Mouse (Mus musculus) G1E (cell line): ENCODE results near the gene Fshb. TPM values are rescaled to one million over a fixed set of nuclear protein-coding genes. Genes with fewer than 3 reads are reported as not detected.

Experiments used
- ATAC-seq: 2 replicates; pipeline ENCODE4 v1.8.0; 2016; ENCODE audit warnings: mild to moderate bottlenecking; ENCODE audit not compliant: insufficient number of reproducible peaks, poor library complexity, low FRiP score, severe bottlenecking; ENCODE audit errors: extremely low read depth
- DNase-seq: peaks from one replicate; pipeline ENCODE4 v3.0.0; 2012; ENCODE audit warnings: low spot score
- H3K27me3 ChIP-seq: 2 replicates; pipeline ENCODE4 v1.6.1; 2012; ENCODE audit warnings: mild to moderate bottlenecking, low read length, inconsistent platforms; ENCODE audit not compliant: insufficient read depth
- H3K36me3 ChIP-seq: replicated peaks from 2 replicates; pipeline ENCODE3; 2012; ENCODE audit warnings: mild to moderate bottlenecking, inconsistent platforms
- H3K4me1 ChIP-seq: 2 replicates; pipeline ENCODE4 v1.6.1; 2012; ENCODE audit warnings: low read depth, low read length, inconsistent platforms, mixed read lengths; ENCODE audit not compliant: insufficient read depth
- H3K4me3 ChIP-seq: 2 replicates; pipeline ENCODE4 v1.5.1; 2012; ENCODE audit warnings: low read depth, mild to moderate bottlenecking, inconsistent platforms, low read length, moderate library complexity, mixed read lengths
- H3K9me3 ChIP-seq: replicated peaks from 2 replicates; pipeline ENCODE4 v1.6.1; 2012; ENCODE audit warnings: inconsistent platforms
- CTCF ChIP-seq: IDR thresholded peaks from 2 replicates; pipeline ENCODE4 v1.5.1; 2012; ENCODE audit warnings: low read depth, low read length, inconsistent platforms, mixed read lengths
- GATA1 ChIP-seq: IDR thresholded peaks from 2 replicates; pipeline ENCODE4 v1.6.1; 2012; ENCODE audit warnings: borderline replicate concordance, low read length, inconsistent platforms, mixed read lengths
- GATA2 ChIP-seq: IDR thresholded peaks from 2 replicates; pipeline ENCODE4 v1.6.1; 2012; ENCODE audit warnings: low read depth, low read length, inconsistent platforms, borderline replicate concordance
- POLR2AphosphoS5 ChIP-seq: IDR thresholded peaks from 2 replicates; pipeline ENCODE4 v1.6.1; 2012; ENCODE audit warnings: low read depth, low read length, inconsistent platforms; ENCODE audit not compliant: insufficient replicate concordance
- polyA plus RNA-seq: library from polyadenylated mRNA; stranded (reverse); fragments of >175 nt; gene quantifications from 2 replicates; pipeline ENCODE4 v1.2.3, GENCODE M21; 2012
- total RNA-seq, 2 experiments: library from RNA; stranded (forward) in 1 of 2; stranded (reverse) in 1 of 2; fragments of 200-1000 nt in 1 of 2; fragments of >200 nt in 1 of 2; fragmentation: Nextera tagmentation in 1 of 2; gene quantifications; 2 replicates each; pipeline ENCODE4 v1.2.3; 2014 to 2017

Fshb gene
- total and polyA plus RNA-seq, 3 experiments: not detected

DNA sequence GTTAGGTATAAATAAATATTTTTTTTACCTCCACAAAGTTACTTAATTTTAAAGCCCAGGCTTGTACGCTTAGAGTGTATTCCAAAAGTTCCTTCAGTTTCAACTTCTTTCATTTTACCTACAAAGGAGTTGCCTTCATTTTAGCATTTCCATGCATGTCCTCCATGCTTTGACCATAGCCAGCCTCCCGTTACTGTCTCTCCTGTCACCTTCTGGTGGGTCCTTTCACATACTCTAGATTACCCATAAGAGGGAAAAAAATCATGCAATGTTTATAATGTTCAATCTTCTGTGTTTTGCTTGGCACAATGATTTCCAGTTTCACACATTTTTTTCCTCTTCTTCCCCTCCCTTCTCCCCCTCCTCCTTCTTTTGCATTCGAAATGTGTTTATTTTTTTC, 53.1 kb downstream of the Fshb start:
- Histone ChIP-seq H3K36me3 (peaks cover 2% of the 10 kb centered on the region), H3K4me1 (peaks cover 17% of the 10 kb centered on the region), H3K9me3 (peaks cover 7% of the 10 kb centered on the region; the same call in 1 of the 2 replicates), H3K4me3 (no peak overlapping the region), H3K27me3 (no peaks in the 10 kb centered on the region; the same call in 1 of the 2 replicates)
- no peak for DNase-seq
- no peak for ATAC-seq
- no peak for TF ChIP-seq CTCF
- no peak for TF ChIP-seq GATA1
- TF ChIP-seq POLR2AphosphoS5: no peak
- TF ChIP-seq GATA2: no peak

Other genes starting within 250 kb of the Fshb start
- 599 and 631 TPM in 2 replicates for gene Arl14ep, start 85.2 kb downstream of the Fshb start, total RNA-seq (2014; fragmentation: Nextera tagmentation)
- gene Arl14ep, start 85.2 kb downstream of the Fshb start, total RNA-seq (2017): 107 and 108 TPM in 2 replicates
- gene Arl14ep, start 85.2 kb downstream of the Fshb start, polyA plus RNA-seq: 47.9 and 51.0 TPM in 2 replicates
- gene Kcna4, start 231.0 kb upstream of the Fshb start, total RNA-seq (2014; fragmentation: Nextera tagmentation): not detected in 2 replicates
- gene Kcna4, start 231.0 kb upstream of the Fshb start, total RNA-seq (2017): under 0.01 and 0.11 TPM in 2 replicates
- not detected in 2 replicates for gene Kcna4, start 231.0 kb upstream of the Fshb start, polyA plus RNA-seq